Mouse (Mus musculus) kidney, embryonic 14.5 days (tissue): ENCODE measurements around the gene Ren1. TPM values are rescaled to one million over a fixed set of nuclear protein-coding genes. Genes with fewer than 3 reads are reported as not detected.

Source experiments
- ATAC-seq: fragments of 200-750 bp; cut with Nextera tagmentation; 2 replicates; pipeline ENCODE4 v1.8.0; 2017; ENCODE audit warnings: moderate number of reproducible peaks, mild to moderate bottlenecking, moderate TSS enrichment, moderate library complexity; ENCODE audit not compliant: low FRiP score, low TSS enrichment
- H3K27ac ChIP-seq: fragments of 300-500 bp; sonication (generic); 2 replicates; pipeline ENCODE4 v1.5.1; 2014; ENCODE audit warnings: low read depth, mild to moderate bottlenecking, low read length, moderate library complexity, mixed read lengths
- H3K27me3 ChIP-seq: fragments of 300-500 bp; sonication (generic); 2 replicates; pipeline ENCODE4 v1.6.1; 2014; ENCODE audit warnings: mild to moderate bottlenecking, low read length; ENCODE audit not compliant: control insufficient read depth, insufficient read depth
- H3K36me3 ChIP-seq: fragments of 300-500 bp; sonication (generic); 2 replicates; pipeline ENCODE4 v1.6.1; 2014; ENCODE audit warnings: low read length, mixed read lengths; ENCODE audit not compliant: control insufficient read depth, insufficient read depth
- H3K4me1 ChIP-seq: fragments of 300-500 bp; sonication (generic); 2 replicates; pipeline ENCODE4 v1.6.1; 2014; ENCODE audit warnings: low read length, mixed read lengths; ENCODE audit not compliant: control insufficient read depth, insufficient read depth
- H3K4me2 ChIP-seq: fragments of 300-500 bp; sonication (generic); replicated peaks from 2 replicates; pipeline ENCODE4 v1.6.1; 2014; ENCODE audit warnings: low read depth, mild to moderate bottlenecking, low read length
- H3K4me3 ChIP-seq: fragments of 300-500 bp; sonication (generic); 2 replicates; pipeline ENCODE4 v1.5.1; 2014; ENCODE audit warnings: mild to moderate bottlenecking, low read length
- H3K9ac ChIP-seq: fragments of 300-500 bp; sonication (generic); 2 replicates; pipeline ENCODE4 v1.6.1; 2014; ENCODE audit warnings: low read depth, mild to moderate bottlenecking, low read length, moderate library complexity
- H3K9me3 ChIP-seq: fragments of 300-500 bp; sonication (generic); 2 replicates; pipeline ENCODE4 v1.6.1; 2016; ENCODE audit warnings: low read length; ENCODE audit not compliant: control insufficient read depth
- WGBS: fragments of 180-500 bp; shearing (Covaris S2); extraction: QIAGEN DNeasy Blood & Tissue Kit; methylation state at CpG from one replicate; pipeline ENCODE4 v1.1.7; 2014; 5-methylcytosine and 5-hydroxymethylcytosine counted together
- polyA plus RNA-seq: library from polyadenylated mRNA; unstranded; fragments of >200 nt; fragmentation: Nextera tagmentation; extraction: Ambion mirVana; gene quantifications from 2 replicates; pipeline ENCODE4 v1.2.1, GENCODE M21; 2014

Ren1 gene
- polyA plus RNA-seq, 1 experiment from 2014 or later = 92.1 TPM

DNA sequence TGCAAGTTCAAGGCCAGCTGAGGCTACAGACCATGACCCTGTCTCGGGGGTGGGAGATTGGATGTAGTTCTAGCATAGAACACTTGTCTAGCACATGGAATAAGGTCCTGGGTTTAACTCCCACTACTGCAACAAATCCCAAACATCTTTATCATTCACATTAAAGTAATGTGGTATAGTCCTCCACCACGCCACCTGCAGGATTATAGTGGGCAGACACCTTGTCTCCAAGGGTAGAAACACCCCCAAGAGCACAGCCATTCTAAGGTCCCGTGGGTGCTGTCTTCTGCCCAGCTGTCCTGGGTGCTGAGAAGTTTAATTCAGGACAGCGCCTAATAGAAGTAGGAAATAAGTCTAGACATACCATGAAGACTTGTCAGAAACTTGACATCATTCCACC is 33.7 kb upstream of the Ren1 start:
- H3K4me3 ChIP-seq = no peak overlapping the region
- no peaks in the 10 kb centered on the region for H3K9me3 ChIP-seq
- H3K4me2 ChIP-seq = no peak overlapping the region
- H3K36me3 ChIP-seq = no peaks in the 10 kb centered on the region
- H3K27ac ChIP-seq = no peak overlapping the region
- peaks cover 8% of the 10 kb centered on the region for H3K4me1 ChIP-seq
- WGBS = 83% methylated on average over 4 of the region's 4 CpGs
- no peak overlapping the region for H3K9ac ChIP-seq
- ATAC-seq = no peak
- H3K27me3 ChIP-seq = no peaks in the 10 kb centered on the region

DNA sequence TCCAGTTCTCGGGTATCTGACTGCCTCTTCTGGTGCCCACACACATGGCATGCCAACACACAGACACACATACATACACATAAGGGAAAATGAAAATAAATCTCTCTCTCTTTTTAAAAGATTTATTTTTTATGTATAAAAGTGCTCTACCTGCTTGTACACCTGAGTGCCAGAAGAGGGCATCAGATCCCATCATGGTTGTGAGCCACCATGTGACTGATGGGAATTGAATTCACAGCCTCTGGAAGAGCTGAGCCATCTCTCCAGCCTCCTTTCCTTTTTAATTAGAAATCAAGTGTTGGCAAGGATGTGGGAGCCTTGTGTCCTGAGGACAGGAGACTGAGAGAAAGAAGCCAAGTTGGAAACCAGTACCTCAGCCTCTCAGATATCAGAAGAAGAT is 33.2 kb upstream of the Ren1 start:
- H3K4me2 ChIP-seq = no peak overlapping the region
- no peaks in the 10 kb centered on the region for H3K27me3 ChIP-seq
- 76% methylated on average over 1 of the region's 1 CpGs for WGBS
- H3K9me3 ChIP-seq = no peaks in the 10 kb centered on the region
- no peaks in the 10 kb centered on the region for H3K36me3 ChIP-seq
- no peak overlapping the region for H3K9ac ChIP-seq
- no peak for ATAC-seq
- H3K27ac ChIP-seq = no peak overlapping the region
- H3K4me1 ChIP-seq = peaks cover 5% of the 10 kb centered on the region; the same call in 1 of the 2 replicates
- no peak overlapping the region for H3K4me3 ChIP-seq

DNA sequence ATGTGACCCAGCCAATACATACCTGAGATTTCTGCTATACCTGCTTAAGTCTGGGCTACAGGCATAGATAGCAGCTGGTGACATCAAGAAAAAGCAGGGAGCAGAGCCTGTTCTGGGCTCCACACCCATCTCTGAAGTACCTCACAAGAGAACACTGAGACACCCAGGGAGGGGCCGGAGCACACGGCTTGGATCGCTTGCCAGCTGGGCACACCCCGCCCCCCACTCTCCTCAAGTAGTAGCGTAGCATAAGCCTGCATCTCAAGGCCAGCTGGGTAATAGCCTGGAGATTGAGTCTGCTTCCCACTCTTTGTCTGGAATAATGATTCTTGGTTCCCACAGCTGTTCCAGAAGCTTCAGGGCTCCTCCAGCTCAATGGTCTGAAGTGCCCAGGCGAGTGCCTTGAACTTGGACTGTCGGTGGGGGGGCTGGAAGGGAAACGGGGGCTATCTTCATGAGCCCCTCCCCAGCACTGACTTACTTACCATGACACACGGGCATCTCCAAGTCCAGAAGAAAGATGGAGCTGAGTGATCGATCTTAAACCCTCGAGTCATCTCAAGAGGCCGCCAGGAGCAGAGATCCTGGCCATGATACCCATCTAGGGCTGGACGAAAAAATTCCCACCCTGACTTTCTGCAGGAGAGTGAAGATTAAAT is 28.9 kb upstream of the Ren1 start, which contains the start of gene Kiss1:
Kiss1 (plus strand) TSS at position 609 of the 659 bp plus-strand sequence.
- H3K27me3 ChIP-seq = no peaks in the 10 kb centered on the region
- H3K9ac ChIP-seq = no peak within 1 kb of the TSS
- no peak within 1 kb of the TSS for H3K4me3 ChIP-seq
- H3K27ac ChIP-seq = no peak within 1 kb of the TSS
- H3K4me2 ChIP-seq = no peak within 1 kb of the TSS
- no peaks in the 10 kb centered on the region for H3K9me3 ChIP-seq
- H3K36me3 ChIP-seq = no peaks in the 10 kb centered on the region
- no peak for ATAC-seq
- 82% methylated on average over 13 of the region's 13 CpGs for whole genome bisulfite sequencing
- no peaks in the 10 kb centered on the region for H3K4me1 ChIP-seq

DNA sequence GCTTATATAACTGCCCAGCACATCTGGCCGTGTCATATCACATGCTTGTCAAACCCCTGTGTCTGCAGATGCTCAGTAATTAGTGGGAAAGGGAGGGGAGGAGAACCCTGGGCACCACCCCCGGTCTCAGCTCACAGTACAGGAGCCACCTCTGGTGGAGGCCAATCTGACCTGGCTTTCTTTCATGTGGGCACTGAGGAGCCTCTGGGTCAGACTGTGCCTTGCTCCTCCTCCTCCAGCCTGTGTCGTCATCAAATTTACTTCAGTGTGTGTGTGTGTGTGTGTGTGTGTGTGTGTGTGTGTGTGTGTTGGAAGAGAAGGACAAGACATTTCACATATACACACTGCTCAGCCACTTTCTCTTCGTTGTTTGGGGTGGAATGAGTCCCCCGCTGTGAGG is 27.0 kb upstream of the Ren1 start:
- H3K9ac ChIP-seq = no peak overlapping the region
- H3K27me3 ChIP-seq = peaks cover 6% of the 10 kb centered on the region; the same call in 1 of the 2 replicates
- no peak overlapping the region for H3K4me3 ChIP-seq
- H3K4me2 ChIP-seq = no peak overlapping the region
- H3K4me1 ChIP-seq = no peaks in the 10 kb centered on the region
- no peak overlapping the region for H3K27ac ChIP-seq
- no peak for ATAC-seq
- WGBS = 38% methylated on average over 5 of the region's 5 CpGs
- H3K36me3 ChIP-seq = no peaks in the 10 kb centered on the region
- no peaks in the 10 kb centered on the region for H3K9me3 ChIP-seq

DNA sequence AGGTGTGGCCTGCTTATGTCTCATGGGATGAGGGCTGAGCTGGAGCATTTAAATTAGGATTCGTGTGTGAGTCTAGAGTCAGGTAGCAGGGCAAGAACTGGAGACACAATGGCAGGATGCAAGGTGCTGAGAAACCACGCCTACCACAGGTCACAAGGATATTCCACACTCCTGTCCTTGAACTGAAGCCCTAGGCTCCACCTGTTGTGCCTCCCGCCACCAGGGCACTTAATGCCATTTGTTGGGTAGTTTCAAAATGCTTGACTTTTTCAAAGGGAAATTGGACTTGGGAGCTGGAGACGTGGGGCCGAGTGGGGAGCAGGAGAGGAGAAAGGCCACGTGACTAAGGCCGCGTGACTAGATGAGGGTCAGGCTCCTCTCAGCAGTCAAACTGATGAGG is 24.4 kb upstream of the Ren1 start:
- H3K27me3 ChIP-seq = peaks cover 26% of the 10 kb centered on the region; the same call in 1 of the 2 replicates
- no peak overlapping the region for H3K27ac ChIP-seq
- no peaks in the 10 kb centered on the region for H3K9me3 ChIP-seq
- no peak for ATAC-seq
- no peak overlapping the region for H3K4me3 ChIP-seq
- H3K4me2 ChIP-seq = no peak overlapping the region
- H3K36me3 ChIP-seq = no peaks in the 10 kb centered on the region
- no peaks in the 10 kb centered on the region for H3K4me1 ChIP-seq
- 69% methylated on average over 8 of the region's 8 CpGs for WGBS
- H3K9ac ChIP-seq = no peak overlapping the region

DNA sequence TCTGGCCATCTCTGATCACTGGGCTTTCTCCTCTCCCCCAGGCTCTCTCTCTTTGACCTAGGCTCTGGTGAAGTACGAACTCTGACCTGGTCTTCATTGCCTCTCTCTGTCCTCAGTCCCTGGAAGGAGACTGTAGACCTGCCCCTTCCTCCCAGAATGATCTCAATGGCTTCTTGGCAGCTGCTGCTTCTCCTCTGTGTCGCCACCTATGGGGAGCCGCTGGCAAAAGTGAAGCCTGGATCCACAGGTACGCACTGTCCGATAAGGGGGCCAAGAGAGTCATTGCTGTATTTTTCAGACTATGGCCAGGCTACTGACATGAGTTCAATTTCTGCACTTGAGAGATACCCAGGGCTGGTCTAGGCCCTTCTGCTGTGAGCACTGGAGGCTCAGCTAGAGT is 23.2 kb upstream of the Ren1 start:
- Histone ChIP-seq H3K27me3 (peaks cover 33% of the 10 kb centered on the region; the same call in 1 of the 2 replicates), H3K9ac (no peak overlapping the region), H3K4me3 (no peak overlapping the region), H3K27ac (no peak overlapping the region), H3K9me3 (no peaks in the 10 kb centered on the region), H3K4me2 (no peak overlapping the region), H3K4me1 (no peaks in the 10 kb centered on the region), H3K36me3 (no peaks in the 10 kb centered on the region)
- ATAC-seq = no peak
- 66% methylated on average over 5 of the region's 5 CpGs for WGBS

DNA sequence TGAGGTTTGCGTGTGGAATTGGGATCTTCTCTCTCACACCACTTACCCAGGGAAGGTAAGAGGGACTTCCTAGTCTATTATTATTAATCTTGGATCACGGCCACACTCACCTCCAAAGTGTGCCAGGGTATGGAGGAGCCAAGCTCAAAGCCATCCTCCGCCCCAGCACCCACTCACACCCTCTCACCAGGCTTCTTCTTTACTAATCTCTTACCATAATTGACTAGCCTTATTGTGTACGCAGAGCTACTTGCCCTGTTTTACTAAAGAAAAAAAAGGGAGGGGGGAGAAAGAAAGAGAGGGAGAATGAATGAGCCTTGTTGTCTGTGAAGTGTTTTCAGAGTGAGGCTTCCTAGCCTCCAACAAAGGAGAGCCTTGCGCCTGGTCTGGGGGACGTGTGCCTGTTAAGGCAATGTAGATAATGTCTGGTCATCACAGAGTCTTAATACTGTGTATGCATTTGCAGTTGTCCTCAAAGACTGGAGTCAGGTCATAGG is 22.0 kb upstream of the Ren1 start:
- H3K4me2 ChIP-seq = no peak overlapping the region
- H3K27ac ChIP-seq = no peak overlapping the region
- no peaks in the 10 kb centered on the region for H3K9me3 ChIP-seq
- no peak overlapping the region for H3K4me3 ChIP-seq
- H3K9ac ChIP-seq = no peak overlapping the region
- 88% methylated on average over 6 of the region's 6 CpGs for WGBS
- no peak for ATAC-seq
- H3K36me3 ChIP-seq = no peaks in the 10 kb centered on the region
- H3K4me1 ChIP-seq = no peaks in the 10 kb centered on the region
- H3K27me3 ChIP-seq = peaks cover 33% of the 10 kb centered on the region; the same call in 1 of the 2 replicates

DNA sequence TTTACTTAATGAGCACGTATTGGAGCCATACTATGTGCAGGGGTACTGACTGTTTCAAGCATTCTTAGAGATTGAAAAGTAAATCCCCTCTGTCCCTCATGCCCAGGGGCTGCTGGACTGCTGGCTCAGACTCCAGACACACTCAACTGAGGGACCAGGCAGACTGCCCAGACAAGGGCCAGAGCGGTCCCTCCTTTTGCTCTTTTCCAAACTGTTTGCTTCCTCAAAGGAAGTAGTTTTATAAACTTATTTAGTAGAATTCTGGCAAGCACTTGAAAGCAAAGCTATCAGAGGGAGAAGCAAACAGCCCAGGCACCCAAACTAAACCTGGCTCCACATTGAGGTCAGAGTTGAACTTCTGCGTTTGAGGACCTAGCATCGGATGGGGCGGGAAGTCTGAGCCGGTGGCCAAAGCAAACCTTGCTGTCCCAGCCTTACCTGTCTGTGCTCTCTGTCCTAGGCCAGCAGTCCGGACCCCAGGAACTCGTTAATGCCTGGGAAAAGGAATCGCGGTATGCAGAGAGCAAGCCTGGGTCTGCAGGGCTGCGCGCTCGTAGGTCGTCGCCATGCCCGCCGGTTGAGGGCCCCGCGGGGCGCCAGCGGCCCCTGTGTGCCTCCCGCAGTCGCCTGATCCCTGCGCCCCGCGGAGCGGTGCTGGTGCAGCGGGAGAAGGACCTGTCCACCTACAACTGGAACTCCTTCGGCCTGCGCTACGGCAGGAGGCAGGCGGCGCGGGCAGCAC is 21.2 kb upstream of the Ren1 start:
- Histone ChIP-seq H3K36me3 (no peaks in the 10 kb centered on the region), H3K27me3 (peaks cover 33% of the 10 kb centered on the region; the same call in 1 of the 2 replicates), H3K4me1 (no peaks in the 10 kb centered on the region), H3K4me3 (peak overlapping the region; percentile 24), H3K4me2 (peak overlapping the region; percentile 50), H3K9me3 (no peaks in the 10 kb centered on the region), H3K9ac (peak overlapping the region; percentile 47), H3K27ac (no peak overlapping the region)
- ATAC-seq = no peak
- WGBS = 8% methylated on average over 34 of the region's 34 CpGs

DNA sequence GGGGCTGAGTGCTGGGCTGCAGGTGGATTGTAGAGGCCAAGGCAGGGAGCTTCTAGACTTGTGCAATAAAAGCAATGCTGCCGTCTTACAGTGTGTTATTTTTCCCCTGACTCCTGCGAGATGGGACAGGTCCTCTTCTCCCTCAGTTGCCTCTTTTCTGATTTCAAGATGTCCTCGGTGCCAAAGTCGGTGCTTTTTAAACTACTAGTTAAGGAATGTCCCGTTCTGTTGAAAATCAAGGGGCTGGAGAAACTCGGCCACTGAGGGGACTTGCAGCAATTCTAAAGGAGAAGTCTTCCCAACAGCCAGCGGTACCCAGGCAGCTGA is 20.7 kb upstream of the Ren1 start:
- WGBS = 28% methylated on average over 7 of the region's 7 CpGs
- Histone ChIP-seq H3K9me3 (no peaks in the 10 kb centered on the region), H3K4me2 (peak overlapping the region; percentile 50), H3K27me3 (peaks cover 33% of the 10 kb centered on the region; the same call in 1 of the 2 replicates), H3K4me1 (no peaks in the 10 kb centered on the region), H3K27ac (no peak overlapping the region), H3K9ac (peak overlapping the region; percentile 47), H3K4me3 (peak overlapping the region; percentile 24), H3K36me3 (no peaks in the 10 kb centered on the region)
- ATAC-seq = no peak
